Mouse (Mus musculus): Measurements from ENCODE around the gene Adamtsl2. TPM values are rescaled to one million over a fixed set of nuclear protein-coding genes. Genes with fewer than 3 reads are reported as not detected.
A peak's percentile ranks its signal among the peaks of the same experiment; 100 is the strongest.

Adamtsl2 gene
- polyA plus RNA-seq (2014; fragmentation: Nextera tagmentation; extraction: Ambion mirVana): 2.1 and 3.2 TPM in 2 replicates

DNA sequence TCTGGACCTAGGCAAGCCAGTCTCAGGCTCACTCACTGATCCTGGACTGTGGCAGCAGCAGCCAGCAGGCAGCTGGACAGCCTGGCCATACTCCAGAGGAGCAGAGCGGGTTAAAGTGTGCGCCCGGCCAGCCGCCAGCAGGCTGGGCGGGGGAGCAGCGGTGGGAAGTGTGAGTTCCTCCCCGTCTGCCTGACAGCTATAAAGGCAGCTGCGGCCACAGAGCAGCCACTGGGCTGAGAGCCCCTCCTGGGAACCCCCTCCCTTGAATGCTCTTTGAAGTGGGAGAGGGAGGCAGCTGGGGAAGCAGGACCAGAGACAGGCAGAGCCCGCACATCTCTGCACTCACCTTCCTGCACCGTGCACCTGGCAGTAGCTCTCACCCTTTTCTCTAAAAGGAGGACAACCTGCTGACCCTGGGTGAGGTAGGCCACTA, at the start of gene Adamtsl2:
TSS of gene Adamtsl2 (plus strand) at position 228 of the 433 bp plus-strand sequence.
- 0% methylated on average over 10 of the region's 10 CpGs for WGBS
- Histone ChIP-seq H3K4me2 (replicated peaks; ENCODE audit: low read depth, low read length) (peak within 1 kb of the TSS; percentile 3; the same call in 1 of the 2 replicates), H3K4me3 (ENCODE audit: low read depth, low read length) (no peak within 1 kb of the TSS), H3K9me3 (ENCODE audit: control insufficient read depth, low read depth, low read length) (no peaks in the 10 kb centered on the region), H3K27ac (ENCODE audit: low read length) (no peak within 1 kb of the TSS), H3K27me3 (ENCODE audit: control insufficient read depth, insufficient read depth, low read length) (no peaks in the 10 kb centered on the region), H3K36me3 (ENCODE audit: control insufficient read depth, insufficient read depth, low read length) (no peaks in the 10 kb centered on the region), H3K4me1 (ENCODE audit: control insufficient read depth, insufficient read depth, low read length) (peaks cover 23% of the 10 kb centered on the region), H3K9ac (replicated peaks; ENCODE audit: low read depth, low read length) (no peak within 1 kb of the TSS)
- ATAC-seq (ENCODE audit: insufficient number of reproducible peaks, insufficient read depth, low FRiP score, low read depth): peak; percentile 64

- Histone ChIP-seq H3K9me3 (ENCODE audit: control insufficient read depth, low read depth, low read length) (no peaks in the 10 kb centered on the region), H3K27ac (ENCODE audit: low read length) (no peak overlapping the region), H3K4me1 (ENCODE audit: control insufficient read depth, insufficient read depth, low read length) (0 out of 2 replicates have a peak, but pooled peaks cover 4% of the 10 kb centered on the region), H3K36me3 (ENCODE audit: control insufficient read depth, insufficient read depth, low read length) (no peaks in the 10 kb centered on the region), H3K4me2 (replicated peaks; ENCODE audit: low read depth, low read length) (no peak overlapping the region), H3K9ac (replicated peaks; ENCODE audit: low read depth, low read length) (no peak overlapping the region), H3K27me3 (ENCODE audit: control insufficient read depth, insufficient read depth, low read length) (no peaks in the 10 kb centered on the region), H3K4me3 (ENCODE audit: low read depth, low read length) (no peak overlapping the region)
- ATAC-seq (ENCODE audit: insufficient number of reproducible peaks, insufficient read depth, low FRiP score, low read depth): no peak
- WGBS: 51% methylated on average over 2 of the region's 2 CpGs
Observed at GRCm38 (mm10) chr2:27032361-27032760, 46.8 kb upstream of the Adamtsl2 start.

GRCm38 (mm10) chr2:27036003-27036402, 43.2 kb upstream of the Adamtsl2 start:
- no peaks in the 10 kb centered on the region for H3K9me3 ChIP-seq (ENCODE audit: control insufficient read depth, low read depth, low read length)
- no peak overlapping the region for H3K4me3 ChIP-seq (ENCODE audit: low read depth, low read length)
- no peaks in the 10 kb centered on the region for H3K36me3 ChIP-seq (ENCODE audit: control insufficient read depth, insufficient read depth, low read length)
- no peak overlapping the region for H3K4me2 ChIP-seq (replicated peaks; ENCODE audit: low read depth, low read length)
- no peaks in the 10 kb centered on the region for H3K27me3 ChIP-seq (ENCODE audit: control insufficient read depth, insufficient read depth, low read length)
- H3K4me1 ChIP-seq (ENCODE audit: control insufficient read depth, insufficient read depth, low read length): no peaks in the 10 kb centered on the region
- no peak for ATAC-seq (ENCODE audit: insufficient number of reproducible peaks, insufficient read depth, low FRiP score, low read depth)
- WGBS: 68% methylated on average over 3 of the region's 3 CpGs
- H3K27ac ChIP-seq (ENCODE audit: low read length): no peak overlapping the region
- no peak overlapping the region for H3K9ac ChIP-seq (replicated peaks; ENCODE audit: low read depth, low read length)

GRCm38 (mm10) chr2:27037008-27037407, 42.2 kb upstream of the Adamtsl2 start:
- WGBS: 74% methylated on average over 4 of the region's 4 CpGs
- Histone ChIP-seq H3K27me3 (ENCODE audit: control insufficient read depth, insufficient read depth, low read length) (no peaks in the 10 kb centered on the region), H3K4me1 (ENCODE audit: control insufficient read depth, insufficient read depth, low read length) (no peaks in the 10 kb centered on the region), H3K9ac (replicated peaks; ENCODE audit: low read depth, low read length) (no peak overlapping the region), H3K9me3 (ENCODE audit: control insufficient read depth, low read depth, low read length) (no peaks in the 10 kb centered on the region), H3K4me2 (replicated peaks; ENCODE audit: low read depth, low read length) (no peak overlapping the region), H3K4me3 (ENCODE audit: low read depth, low read length) (no peak overlapping the region), H3K27ac (ENCODE audit: low read length) (no peak overlapping the region), H3K36me3 (ENCODE audit: control insufficient read depth, insufficient read depth, low read length) (no peaks in the 10 kb centered on the region)
- no peak for ATAC-seq (ENCODE audit: insufficient number of reproducible peaks, insufficient read depth, low FRiP score, low read depth)

GRCm38 (mm10) chr2:27038596-27038995, 40.6 kb upstream of the Adamtsl2 start:
- H3K27ac ChIP-seq (ENCODE audit: low read length): no peak overlapping the region
- H3K27me3 ChIP-seq (ENCODE audit: control insufficient read depth, insufficient read depth, low read length): no peaks in the 10 kb centered on the region
- no peak overlapping the region for H3K4me3 ChIP-seq (ENCODE audit: low read depth, low read length)
- 0 out of 2 replicates have a peak, but pooled peaks have one; percentile 24 for ATAC-seq (ENCODE audit: insufficient number of reproducible peaks, insufficient read depth, low FRiP score, low read depth)
- H3K9ac ChIP-seq (replicated peaks; ENCODE audit: low read depth, low read length): no peak overlapping the region
- H3K4me1 ChIP-seq (ENCODE audit: control insufficient read depth, insufficient read depth, low read length): no peaks in the 10 kb centered on the region
- no peaks in the 10 kb centered on the region for H3K9me3 ChIP-seq (ENCODE audit: control insufficient read depth, low read depth, low read length)
- WGBS: 3% methylated on average over 3 of the region's 3 CpGs
- H3K36me3 ChIP-seq (ENCODE audit: control insufficient read depth, insufficient read depth, low read length): no peaks in the 10 kb centered on the region
- H3K4me2 ChIP-seq (replicated peaks; ENCODE audit: low read depth, low read length): no peak overlapping the region

- Histone ChIP-seq H3K4me1 (ENCODE audit: control insufficient read depth, insufficient read depth, low read length) (no peaks in the 10 kb centered on the region), H3K9ac (replicated peaks; ENCODE audit: low read depth, low read length) (no peak overlapping the region), H3K27ac (ENCODE audit: low read length) (no peak overlapping the region), H3K4me3 (ENCODE audit: low read depth, low read length) (no peak overlapping the region), H3K4me2 (replicated peaks; ENCODE audit: low read depth, low read length) (no peak overlapping the region), H3K36me3 (ENCODE audit: control insufficient read depth, insufficient read depth, low read length) (no peaks in the 10 kb centered on the region), H3K27me3 (ENCODE audit: control insufficient read depth, insufficient read depth, low read length) (no peaks in the 10 kb centered on the region), H3K9me3 (ENCODE audit: control insufficient read depth, low read depth, low read length) (no peaks in the 10 kb centered on the region)
- ATAC-seq (ENCODE audit: insufficient number of reproducible peaks, insufficient read depth, low FRiP score, low read depth): no peak
- 9% methylated on average over 1 of the region's 1 CpGs for WGBS
Observed at GRCm38 (mm10) chr2:27039286-27039685, 39.9 kb upstream of the Adamtsl2 start.

DNA sequence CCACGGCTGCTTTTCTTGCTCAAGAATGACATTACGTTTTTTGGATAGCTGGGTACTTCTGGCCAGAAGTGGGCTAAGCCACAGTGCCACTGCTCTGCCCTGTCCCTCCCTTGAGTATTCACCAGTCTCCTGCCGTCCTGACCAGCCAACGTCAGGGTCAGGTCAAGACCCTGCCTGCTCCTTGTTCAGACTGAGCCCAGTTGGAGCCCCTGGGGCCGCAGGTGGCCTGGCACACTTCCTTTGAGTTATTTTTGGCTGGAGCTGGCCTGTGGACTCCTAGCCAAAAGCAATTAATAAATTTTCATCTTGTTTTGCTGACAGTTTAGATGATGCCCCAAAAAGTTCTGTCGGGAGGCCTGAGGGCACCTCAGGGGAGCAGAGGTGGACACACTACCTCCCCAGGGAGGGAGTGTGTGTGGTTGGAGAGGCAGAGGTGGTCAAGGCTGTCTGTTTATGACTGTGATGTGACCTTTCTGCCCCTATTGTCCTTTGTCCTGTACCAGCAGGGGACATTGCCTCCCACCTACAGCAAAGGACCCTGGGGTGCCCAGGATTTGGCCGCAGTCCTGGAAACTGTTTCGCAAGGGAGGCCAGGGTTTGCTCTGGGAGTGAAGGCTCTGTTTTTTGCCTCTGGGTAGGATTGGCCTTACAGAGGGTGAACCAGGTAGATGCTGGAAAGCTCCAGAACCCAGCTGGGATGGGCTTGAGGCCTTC, 36.9 kb upstream of the Adamtsl2 start:
- ATAC-seq (ENCODE audit: insufficient number of reproducible peaks, insufficient read depth, low FRiP score, low read depth): no peak
- 66% methylated on average over 8 of the region's 8 CpGs for WGBS
- Histone ChIP-seq H3K4me1 (ENCODE audit: control insufficient read depth, insufficient read depth, low read length) (no peaks in the 10 kb centered on the region), H3K4me3 (ENCODE audit: low read depth, low read length) (no peak overlapping the region), H3K36me3 (ENCODE audit: control insufficient read depth, insufficient read depth, low read length) (no peaks in the 10 kb centered on the region), H3K27me3 (ENCODE audit: control insufficient read depth, insufficient read depth, low read length) (no peaks in the 10 kb centered on the region), H3K4me2 (replicated peaks; ENCODE audit: low read depth, low read length) (no peak overlapping the region), H3K27ac (ENCODE audit: low read length) (no peak overlapping the region), H3K9me3 (ENCODE audit: control insufficient read depth, low read depth, low read length) (no peaks in the 10 kb centered on the region), H3K9ac (replicated peaks; ENCODE audit: low read depth, low read length) (no peak overlapping the region)

DNA sequence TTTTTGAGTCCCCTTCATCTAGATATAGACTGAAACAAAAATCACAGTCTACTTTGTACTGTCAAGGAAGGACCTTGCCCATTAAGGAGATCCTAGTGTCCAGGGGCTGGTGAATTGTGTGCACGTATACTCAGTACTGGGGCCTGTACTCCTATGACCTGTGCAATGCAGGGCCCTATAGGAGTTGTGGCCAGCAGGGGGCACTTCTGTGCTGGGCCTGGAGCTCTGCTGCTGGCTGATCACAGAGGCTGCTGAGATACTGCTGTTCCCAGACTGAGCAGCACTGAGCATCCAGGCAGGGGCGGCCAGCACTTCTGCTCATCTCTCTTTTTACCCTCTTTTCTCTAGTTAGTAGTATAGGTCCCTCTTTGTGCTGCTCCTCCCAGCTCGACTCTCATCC, 35.7 kb upstream of the Adamtsl2 start:
- WGBS: 19% methylated on average over 3 of the region's 3 CpGs
- no peak overlapping the region for H3K27ac ChIP-seq (ENCODE audit: low read length)
- H3K4me3 ChIP-seq (ENCODE audit: low read depth, low read length): no peak overlapping the region
- H3K9ac ChIP-seq (replicated peaks; ENCODE audit: low read depth, low read length): no peak overlapping the region
- H3K27me3 ChIP-seq (ENCODE audit: control insufficient read depth, insufficient read depth, low read length): no peaks in the 10 kb centered on the region
- H3K4me1 ChIP-seq (ENCODE audit: control insufficient read depth, insufficient read depth, low read length): no peaks in the 10 kb centered on the region
- H3K36me3 ChIP-seq (ENCODE audit: control insufficient read depth, insufficient read depth, low read length): no peaks in the 10 kb centered on the region
- no peaks in the 10 kb centered on the region for H3K9me3 ChIP-seq (ENCODE audit: control insufficient read depth, low read depth, low read length)
- H3K4me2 ChIP-seq (replicated peaks; ENCODE audit: low read depth, low read length): no peak overlapping the region
- peak; percentile 66; the same call in 1 of the 2 replicates for ATAC-seq (ENCODE audit: insufficient number of reproducible peaks, insufficient read depth, low FRiP score, low read depth)

GRCm38 (mm10) chr2:27044166-27044565, 35.0 kb upstream of the Adamtsl2 start:
- H3K4me1 ChIP-seq (ENCODE audit: control insufficient read depth, insufficient read depth, low read length): no peaks in the 10 kb centered on the region
- H3K36me3 ChIP-seq (ENCODE audit: control insufficient read depth, insufficient read depth, low read length): no peaks in the 10 kb centered on the region
- no peak overlapping the region for H3K4me3 ChIP-seq (ENCODE audit: low read depth, low read length)
- WGBS: 73% methylated on average over 4 of the region's 4 CpGs
- no peak overlapping the region for H3K4me2 ChIP-seq (replicated peaks; ENCODE audit: low read depth, low read length)
- no peak overlapping the region for H3K9ac ChIP-seq (replicated peaks; ENCODE audit: low read depth, low read length)
- no peaks in the 10 kb centered on the region for H3K27me3 ChIP-seq (ENCODE audit: control insufficient read depth, insufficient read depth, low read length)
- no peak overlapping the region for H3K27ac ChIP-seq (ENCODE audit: low read length)
- ATAC-seq (ENCODE audit: insufficient number of reproducible peaks, insufficient read depth, low FRiP score, low read depth): no peak
- H3K9me3 ChIP-seq (ENCODE audit: control insufficient read depth, low read depth, low read length): no peaks in the 10 kb centered on the region

Measured in stomach, embryonic 14.5 days (tissue).